Comparison of ENCODE assay signal across 13 mouse cellular contexts in genomic region chr10:43292454-43292853, GRCm38 (mm10).
DNase-seq lines count a peak whose midpoint lies in the region; ATAC-seq lines count a peak whose summit lies in the region.
"Had no signal": no experiment of that assay in that cellular context is flagged by ENCODE, and none has a peak within 500 bp of the region (broad histone marks: within the 10 kb centered on the region; RNA-seq: fewer than 3 reads in every experiment).

No protein-coding gene starts in this region.

- no peaks in the 10 kb centered on the region for H3K9me3 ChIP-seq in liver, embryonic 12.5 days (replicated peaks)
- H3K9me3 ChIP-seq in kidney, embryonic 16.5 days (ENCODE audit: low read length), result no peaks in the 10 kb centered on the region
- H3K9me3 ChIP-seq: embryonic facial prominence, embryonic 13.5 days; neural tube, embryonic 15.5 days had no signal

- 51% methylated on average over 4 of the region's 4 CpGs for WGBS in liver, embryonic 12.5 days (ENCODE audit: insufficient replicate concordance)
- 77% methylated on average over 4 of the region's 4 CpGs for WGBS in kidney, embryonic 16.5 days

- H3K4me2 ChIP-seq in liver, embryonic 12.5 days, result no peak overlapping the region
- H3K4me2 ChIP-seq in kidney, embryonic 16.5 days (replicated peaks; ENCODE audit: low read depth, low read length), result no peak overlapping the region
- H3K4me2 ChIP-seq: embryonic facial prominence, embryonic 13.5 days; neural tube, embryonic 15.5 days had no signal

- 0 out of 2 replicates have a peak overlapping the region, but pooled peaks have one; percentile 49 for H3K9ac ChIP-seq in liver, embryonic 12.5 days
- no peak overlapping the region for H3K9ac ChIP-seq in kidney, embryonic 16.5 days (replicated peaks; ENCODE audit: low read length)
- H3K9ac ChIP-seq: embryonic facial prominence, embryonic 13.5 days; neural tube, embryonic 15.5 days had no signal

- intact Hi-C loops in heart, postnatal 36 days (cut with DNase I), result no loop called here
- intact Hi-C loops in gastrocnemius, postnatal 36 days (cut with DNase I), result no loop called here

- H3K27ac ChIP-seq in liver, embryonic 12.5 days, result peak overlapping the region; percentile 84
- no peak overlapping the region for H3K27ac ChIP-seq in kidney, embryonic 16.5 days (ENCODE audit: low read length)
- H3K27ac ChIP-seq: embryonic facial prominence, embryonic 13.5 days; neural tube, embryonic 15.5 days had no signal

- peaks cover 54% of the 10 kb centered on the region for H3K4me1 ChIP-seq in liver, embryonic 12.5 days
- H3K4me1 ChIP-seq in kidney, embryonic 16.5 days (ENCODE audit: insufficient read depth, low read length), result no peaks in the 10 kb centered on the region
- H3K4me1 ChIP-seq: embryonic facial prominence, embryonic 13.5 days had no signal

- no peaks in the 10 kb centered on the region for H3K27me3 ChIP-seq in liver, embryonic 12.5 days (replicated peaks)
- H3K27me3 ChIP-seq in kidney, embryonic 16.5 days (ENCODE audit: insufficient read depth, low read length), result no peaks in the 10 kb centered on the region
- H3K27me3 ChIP-seq: embryonic facial prominence, embryonic 13.5 days; neural tube, embryonic 15.5 days had no signal

- ATAC-seq in liver, embryonic 12.5 days, result no peak
- no peak for ATAC-seq in kidney, embryonic 16.5 days (ENCODE audit: low FRiP score, low TSS enrichment)
- ATAC-seq: forebrain, embryonic 14.5 days had no signal

- no peaks in the 10 kb centered on the region for H3K36me3 ChIP-seq in liver, embryonic 12.5 days
- no peaks in the 10 kb centered on the region for H3K36me3 ChIP-seq in kidney, embryonic 16.5 days (ENCODE audit: insufficient read depth, low read length)
- H3K36me3 ChIP-seq: embryonic facial prominence, embryonic 13.5 days; neural tube, embryonic 15.5 days had no signal

- peak; percentile 75 for DNase-seq in heart, adult 11 months
- DNase-seq in heart, postnatal 36 days, result no peak
- DNase-seq in thymus, postnatal 0 days (ENCODE audit: low spot score), result peak; percentile 39
- DNase-seq in thymus, postnatal 36 days, result no peak
- no peak for DNase-seq in testis, postnatal 10 days (ENCODE audit: low spot score)
- no peak for DNase-seq in gastrocnemius, postnatal 36 days
- DNase-seq: cerebellum, adult 9-11 months; heart, postnatal 10 days had no signal

- H3K4me3 ChIP-seq in liver, embryonic 12.5 days, result no peak overlapping the region
- H3K4me3 ChIP-seq in kidney, embryonic 16.5 days (ENCODE audit: low read length), result no peak overlapping the region
- H3K4me3 ChIP-seq: embryonic facial prominence, embryonic 13.5 days; neural tube, embryonic 15.5 days had no signal

Comparison
In these comparisons a context has a peak if more than half of its experiments do, and no peak if none do; other contexts are left out.
1. DNase-seq: peak in heart, adult 11 months (single experiment) and thymus, postnatal 0 days (single experiment); none in heart, postnatal 36 days (0 of 2), thymus, postnatal 36 days (0 of 2), testis, postnatal 10 days (single experiment) and gastrocnemius, postnatal 36 days (0 of 2).